Mouse (Mus musculus) frontal cortex, postnatal 25 days (tissue): ENCODE data around the gene Slc4a7.
A peak's percentile ranks its signal among the peaks of the same experiment; 100 is the strongest.
"Not testable (repeated sequence)": the region's sequence is repeated elsewhere in the genome, so short reads cannot be mapped to it uniquely, and the experiment has no call there.

Source experiments
- DNase-seq, 2 experiments: peaks; one replicate each; pipeline ENCODE4 v3.0.0; 2022; ENCODE audit warnings: low spot score in 2 of 2

The Slc4a7 gene

GRCm38 (mm10) chr14:14800332-14800731 is 98.3 kb downstream of the Slc4a7 start:
- no peak for DNase-seq

- DNase-seq, result no peak
Measured at GRCm38 (mm10) chr14:14800810-14801209, 98.7 kb downstream of the Slc4a7 start.

GRCm38 (mm10) chr14:14803115-14803514 is 101.0 kb downstream of the Slc4a7 start, which contains the start of gene Nek10:
Gene Nek10, plus strand, starts transcription at chr14:14803415.
- DNase-seq, result not testable (repeated sequence)

- peak in 1 of 2 experiments; percentile 10 for DNase-seq
Measured at GRCm38 (mm10) chr14:14803921-14804517, 101.9 kb downstream of the Slc4a7 start.

GRCm38 (mm10) chr14:14804518-14805212 is 102.6 kb downstream of the Slc4a7 start:
- no peak for DNase-seq

- peak in 1 of 2 experiments; percentile 13 for DNase-seq
Measured at GRCm38 (mm10) chr14:14832520-14833240, 130.6 kb downstream of the Slc4a7 start.

- no peak for DNase-seq
Measured at GRCm38 (mm10) chr14:14833498-14833897, 131.4 kb downstream of the Slc4a7 start.

GRCm38 (mm10) chr14:14834266-14834665 is 132.2 kb downstream of the Slc4a7 start:
- no peak for DNase-seq

- DNase-seq, result no peak
Measured at GRCm38 (mm10) chr14:14837627-14838026, 135.5 kb downstream of the Slc4a7 start.

- no peak for DNase-seq
Measured at GRCm38 (mm10) chr14:14838109-14838508, 136.0 kb downstream of the Slc4a7 start.

GRCm38 (mm10) chr14:14842734-14843530 is 140.9 kb downstream of the Slc4a7 start:
- DNase-seq, result no peak
